Comparison of ENCODE assay signal across 16 mouse cellular contexts in the genomic region with DNA sequence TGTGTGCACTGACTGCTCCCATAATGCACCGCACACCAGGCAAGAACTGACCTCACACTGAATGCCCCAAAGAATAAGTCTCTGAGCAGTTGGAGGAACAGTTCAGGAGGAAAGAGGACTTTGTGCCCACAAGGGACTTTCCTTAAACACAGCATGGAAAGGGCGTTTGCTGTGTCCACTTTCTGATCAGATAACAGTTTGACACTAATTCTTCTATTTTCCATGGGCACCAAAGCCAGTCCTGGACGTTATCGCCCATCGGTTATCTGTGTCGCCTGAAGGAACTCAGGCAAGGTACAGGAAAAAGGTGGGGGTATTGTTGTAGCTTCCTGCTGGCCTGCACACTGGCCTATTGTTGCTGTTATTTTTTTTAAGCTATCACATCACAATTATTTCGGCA. TPM values are rescaled to one million over a fixed set of nuclear protein-coding genes. Genes with fewer than 3 reads are reported as not detected.
DNase-seq lines count a peak whose midpoint lies in the region; ATAC-seq and TF ChIP-seq lines count a peak whose summit lies in the region.
"Had no signal": no experiment of that assay in that cellular context is flagged by ENCODE, and none has a peak within 500 bp of the region (broad histone marks: within the 10 kb centered on the region; RNA-seq: fewer than 3 reads in every experiment).

No protein-coding gene starts in this region.

- no peaks in the 10 kb centered on the region for H3K27me3 ChIP-seq in heart, embryonic 10.5 days (ENCODE audit: insufficient read depth, poor library complexity, severe bottlenecking)
- H3K27me3 ChIP-seq in heart, embryonic 16.5 days (ENCODE audit: control insufficient read depth, insufficient read depth, low read length), result no peaks in the 10 kb centered on the region
- no peaks in the 10 kb centered on the region for H3K27me3 ChIP-seq in stomach, embryonic 15.5 days (replicated peaks)
- no peaks in the 10 kb centered on the region for H3K27me3 ChIP-seq in forebrain, embryonic 16.5 days (replicated peaks; ENCODE audit: control insufficient read depth, insufficient read depth, low read length)
- no peaks in the 10 kb centered on the region for H3K27me3 ChIP-seq in cerebellum, adult 2 months (ENCODE audit: control insufficient read depth, insufficient read depth, low read length)
- H3K27me3 ChIP-seq: midbrain, embryonic 15.5 days; neural tube, embryonic 13.5 days; Patski had no signal

- peak; percentile 29 to 74 for DNase-seq in heart, adult 18-20 months
- no peak for DNase-seq in heart, embryonic 10.5 days (ENCODE audit: low spot score)
- peak; percentile 27 to 66 for DNase-seq in kidney, postnatal 25 days
- DNase-seq in right cerebral cortex, postnatal 4 days, result no peak
- DNase-seq in cerebellum, adult 2 months, result no peak
- DNase-seq: cerebellum, postnatal 14 days; thymus, adult 18-20 months had no signal

- H3K36me3 ChIP-seq in heart, embryonic 10.5 days, result no peaks in the 10 kb centered on the region
- H3K36me3 ChIP-seq in heart, embryonic 16.5 days (ENCODE audit: control insufficient read depth, insufficient read depth), result no peaks in the 10 kb centered on the region
- no peaks in the 10 kb centered on the region for H3K36me3 ChIP-seq in stomach, embryonic 15.5 days
- no peaks in the 10 kb centered on the region for H3K36me3 ChIP-seq in forebrain, embryonic 16.5 days (ENCODE audit: control insufficient read depth, insufficient read depth)
- H3K36me3 ChIP-seq: midbrain, embryonic 15.5 days; neural tube, embryonic 13.5 days had no signal

- ATAC-seq in heart, embryonic 16.5 days (replicated peaks; ENCODE audit: extremely low read depth, insufficient read depth, low FRiP score), result peak; percentile 72
- ATAC-seq in stomach, embryonic 15.5 days (ENCODE audit: insufficient read depth, low FRiP score, low read depth), result peak; percentile 90
- ATAC-seq in forebrain, embryonic 16.5 days, result no peak
- ATAC-seq: inflammation-experienced regulatory T-cells, adult 6 months; midbrain, embryonic 15.5 days; Patski had no signal

- TF ChIP-seq CTCF in cerebellum, adult 2 months (IDR thresholded peaks at IDR 0.05; ENCODE audit: borderline replicate concordance, insufficient read depth, low read depth, low read length), result no peak

- H3K9me3 ChIP-seq in heart, embryonic 10.5 days, result no peaks in the 10 kb centered on the region
- H3K9me3 ChIP-seq in heart, embryonic 16.5 days (replicated peaks; ENCODE audit: control insufficient read depth, low read length), result no peaks in the 10 kb centered on the region
- no peaks in the 10 kb centered on the region for H3K9me3 ChIP-seq in stomach, embryonic 15.5 days
- H3K9me3 ChIP-seq in forebrain, embryonic 16.5 days (ENCODE audit: control insufficient read depth, low read length), result no peaks in the 10 kb centered on the region
- H3K9me3 ChIP-seq: midbrain, embryonic 15.5 days; neural tube, embryonic 13.5 days had no signal

- no peak for TF ChIP-seq POLR2A in cerebellum, adult 2 months (IDR thresholded peaks at IDR 0.05; ENCODE audit: borderline replicate concordance, insufficient read depth, low read length)

- H3K27ac ChIP-seq in heart, embryonic 10.5 days, result no peak overlapping the region
- H3K27ac ChIP-seq in heart, embryonic 16.5 days (ENCODE audit: low read length), result peak overlapping the region; percentile 34
- no peak overlapping the region for H3K27ac ChIP-seq in stomach, embryonic 15.5 days
- no peak overlapping the region for H3K27ac ChIP-seq in forebrain, embryonic 16.5 days (ENCODE audit: low read length)
- no peak overlapping the region for H3K27ac ChIP-seq in cerebellum, adult 2 months (ENCODE audit: insufficient read depth, low read length)
- H3K27ac ChIP-seq: liver, embryonic 14.5 days; midbrain, embryonic 15.5 days; neural tube, embryonic 13.5 days had no signal

- no peak overlapping the region for H3K4me2 ChIP-seq in heart, embryonic 16.5 days (ENCODE audit: low read depth, low read length)
- no peak overlapping the region for H3K4me2 ChIP-seq in stomach, embryonic 15.5 days
- no peak overlapping the region for H3K4me2 ChIP-seq in forebrain, embryonic 16.5 days (ENCODE audit: low read length)
- H3K4me2 ChIP-seq: midbrain, embryonic 15.5 days; neural tube, embryonic 13.5 days had no signal

- WGBS in heart, embryonic 10.5 days, result 58% methylated on average over 7 of the region's 7 CpGs
- 61% methylated on average over 7 of the region's 7 CpGs for WGBS in heart, embryonic 16.5 days
- 63% methylated on average over 7 of the region's 7 CpGs for WGBS in stomach, embryonic 15.5 days
- WGBS in forebrain, embryonic 16.5 days, result 89% methylated on average over 7 of the region's 7 CpGs
- 83% methylated on average over 7 of the region's 7 CpGs for WGBS in cerebellum, adult 2 months

- H3K4me3 ChIP-seq in heart, embryonic 10.5 days, result no peak overlapping the region
- no peak overlapping the region for H3K4me3 ChIP-seq in heart, embryonic 16.5 days (ENCODE audit: low read length)
- H3K4me3 ChIP-seq in stomach, embryonic 15.5 days (replicated peaks), result no peak overlapping the region
- no peak overlapping the region for H3K4me3 ChIP-seq in forebrain, embryonic 16.5 days (replicated peaks; ENCODE audit: low read length)
- no peak overlapping the region for H3K4me3 ChIP-seq in cerebellum, adult 2 months (replicated peaks; ENCODE audit: insufficient read depth, low read depth, low read length)
- H3K4me3 ChIP-seq: midbrain, embryonic 15.5 days; neural tube, embryonic 13.5 days had no signal

- no peak overlapping the region for H3K9ac ChIP-seq in heart, embryonic 16.5 days (ENCODE audit: low read length)
- no peak overlapping the region for H3K9ac ChIP-seq in stomach, embryonic 15.5 days
- no peak overlapping the region for H3K9ac ChIP-seq in forebrain, embryonic 16.5 days (replicated peaks; ENCODE audit: low read depth, low read length)
- H3K9ac ChIP-seq: liver, embryonic 14.5 days; midbrain, embryonic 15.5 days; neural tube, embryonic 13.5 days had no signal

- no peaks in the 10 kb centered on the region for H3K4me1 ChIP-seq in heart, embryonic 10.5 days
- no peaks in the 10 kb centered on the region for H3K4me1 ChIP-seq in heart, embryonic 16.5 days (ENCODE audit: control insufficient read depth, insufficient read depth, low read length)
- no peaks in the 10 kb centered on the region for H3K4me1 ChIP-seq in stomach, embryonic 15.5 days
- no peaks in the 10 kb centered on the region for H3K4me1 ChIP-seq in forebrain, embryonic 16.5 days (replicated peaks; ENCODE audit: control insufficient read depth, insufficient read depth, low read length)
- no peaks in the 10 kb centered on the region for H3K4me1 ChIP-seq in cerebellum, adult 2 months (ENCODE audit: control insufficient read depth, insufficient read depth, low read length)
- H3K4me1 ChIP-seq: midbrain, embryonic 15.5 days; neural tube, embryonic 13.5 days had no signal

RNA-seq across cellular contexts. Expression of a gene that starts 34.6 kb away (rescaled TPM):
- total RNA-seq in heart, adult 18-20 months (2021), result 1 to 10 TPM; 6.1 to 6.8 TPM
- polyA plus RNA-seq in heart, embryonic 10.5 days (2016; fragmentation: Nextera tagmentation; extraction: Ambion mirVana), result 9.3 and 14.9 TPM in 2 replicates
- 16.0 and 21.5 TPM in 2 replicates for polyA plus RNA-seq in heart, embryonic 16.5 days (2015; fragmentation: Nextera tagmentation; extraction: Ambion mirVana)
- polyA plus RNA-seq in stomach, embryonic 15.5 days (2015; fragmentation: Nextera tagmentation; extraction: Ambion mirVana), result 41.4 and 42.8 TPM in 2 replicates
- 85.8 and 86.5 TPM in 2 replicates for polyA plus RNA-seq in forebrain, embryonic 16.5 days (2015; fragmentation: Nextera tagmentation; extraction: Ambion mirVana)
- polyA plus RNA-seq in cerebellum, adult 2 months (2012; rRNA removed), result 8.4 and 12.6 TPM in 2 replicates
- total RNA-seq: granulocyte monocyte progenitor cell, adult 5-6 weeks had no signal
- polyA plus RNA-seq: inflammation-experienced regulatory T-cells, adult 6 months; Patski had no signal

Comparison
In these comparisons a context has a peak if more than half of its experiments do, and no peak if none do; other contexts are left out.
1. DNase-seq: peak in heart, adult 18-20 months (2 of 2) and kidney, postnatal 25 days (2 of 2); none in heart, embryonic 10.5 days (single experiment), right cerebral cortex, postnatal 4 days (single experiment) and cerebellum, adult 2 months (0 of 2).